Mouse (Mus musculus): ENCODE results near the gene Dzip1.

DNA sequence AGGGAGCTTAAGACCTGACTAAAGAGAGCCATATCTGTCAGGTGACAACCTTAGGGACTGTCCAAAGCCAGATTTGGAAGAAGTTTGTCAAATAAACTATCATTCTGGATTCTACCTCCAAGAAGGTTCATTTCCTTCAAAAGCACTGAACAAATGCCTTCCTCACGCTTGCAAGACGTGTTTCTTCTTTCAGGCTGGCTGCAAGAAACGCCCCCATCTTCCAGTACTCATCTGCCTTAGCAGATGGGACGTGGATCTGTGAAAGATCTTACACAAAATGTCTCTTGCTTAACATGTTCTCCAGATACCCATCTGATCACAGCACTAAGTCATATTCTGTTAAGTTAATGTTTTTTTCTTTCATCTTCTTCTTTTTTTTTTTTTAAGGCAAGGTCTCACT, 35.2 kb downstream of the Dzip1 start:
- TF ChIP-seq POLR2A (IDR thresholded peaks at IDR 0.05; ENCODE audit: low read depth, low read length) (no peak), CTCF (IDR thresholded peaks at IDR 0.05; ENCODE audit: extremely low read depth, insufficient read depth, insufficient read length, insufficient replicate concordance) (no peak)
